Mouse (Mus musculus) erythroblast, embryonic 14.5 days (primary cell): ENCODE measurements around the gene Arhgef11.

Experiments
- GATA1 ChIP-seq: IDR thresholded peaks from 2 replicates; pipeline ENCODE4 v1.6.1; 2012; ENCODE audit warnings: low read length, inconsistent platforms, mixed read lengths
- TAL1 ChIP-seq: IDR thresholded peaks from 3 replicates; pipeline ENCODE4 v1.6.1; 2012; ENCODE audit warnings: low read length, inconsistent platforms, mixed read lengths

- TF ChIP-seq GATA1 (no peak), TAL1 (no peak)
These were observed 148.4 kb downstream of the Arhgef11 start for GRCm38 (mm10) chr3:87765631-87766283.
